Mouse (Mus musculus): Measurements from ENCODE around the gene Cptp. TPM values are rescaled to one million over a fixed set of nuclear protein-coding genes. Genes with fewer than 3 reads are reported as not detected.

Cptp gene
- polyA plus RNA-seq, 1 experiment, result 17.4 TPM

DNA sequence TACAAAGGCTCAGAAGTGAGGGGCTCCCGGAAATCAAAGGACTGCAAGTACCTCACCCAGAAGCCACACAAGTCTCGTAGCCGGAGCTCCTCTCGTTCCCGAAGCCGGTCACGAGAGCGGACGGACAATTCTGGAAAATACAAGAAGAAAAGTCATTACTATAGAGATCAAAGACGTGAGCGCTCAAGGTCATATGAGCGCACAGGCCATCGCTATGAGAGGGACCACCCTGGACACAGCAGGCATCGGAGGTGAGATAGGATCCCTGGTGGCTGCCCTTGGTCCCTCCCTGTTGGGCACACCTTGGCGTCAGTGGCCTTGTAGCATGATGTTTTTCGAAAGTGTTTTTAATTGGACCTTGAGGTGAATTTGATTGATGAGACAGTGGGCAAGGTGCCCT lies 45.8 kb downstream of the Cptp start:
- Histone ChIP-seq H3K4me1 (ENCODE audit: control insufficient read depth, insufficient read depth, low read length) (no peaks in the 10 kb centered on the region), H3K4me3 (ENCODE audit: insufficient read depth, low read length) (no peak overlapping the region), H3K27ac (ENCODE audit: insufficient read depth, low read length) (no peak overlapping the region)
- no peak for TF ChIP-seq CTCF (IDR thresholded peaks at IDR 0.05; ENCODE audit: borderline replicate concordance, insufficient read depth, low read length)
- TF ChIP-seq POLR2A (IDR thresholded peaks at IDR 0.05; ENCODE audit: low read depth, low read length), result no peak

DNA sequence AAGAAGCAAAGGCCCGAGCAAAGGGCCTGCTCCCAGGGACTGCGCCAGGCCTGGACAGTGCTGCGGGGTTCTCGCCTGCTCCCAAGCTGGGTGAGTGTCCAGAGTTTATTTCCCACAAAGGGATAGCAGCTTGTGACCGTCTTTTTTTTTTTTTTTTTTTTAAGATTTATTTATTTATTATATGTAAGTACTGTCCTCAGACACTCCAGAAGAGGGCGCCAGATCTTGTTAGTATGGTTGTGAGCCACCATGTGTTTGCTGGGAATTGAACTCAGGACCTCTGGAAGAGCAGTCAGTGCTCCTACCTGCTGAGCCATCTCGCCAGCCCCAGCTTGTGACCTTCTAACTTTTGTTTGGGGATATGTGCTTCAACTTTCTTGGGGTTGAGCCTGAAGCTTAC lies 48.2 kb downstream of the Cptp start:
- no peak overlapping the region for H3K4me3 ChIP-seq (ENCODE audit: insufficient read depth, low read length)
- H3K27ac ChIP-seq (ENCODE audit: insufficient read depth, low read length), result no peak overlapping the region
- no peaks in the 10 kb centered on the region for H3K4me1 ChIP-seq (ENCODE audit: control insufficient read depth, insufficient read depth, low read length)
- no peak for TF ChIP-seq POLR2A (IDR thresholded peaks at IDR 0.05; ENCODE audit: low read depth, low read length)
- TF ChIP-seq CTCF (IDR thresholded peaks at IDR 0.05; ENCODE audit: borderline replicate concordance, insufficient read depth, low read length), result no peak

DNA sequence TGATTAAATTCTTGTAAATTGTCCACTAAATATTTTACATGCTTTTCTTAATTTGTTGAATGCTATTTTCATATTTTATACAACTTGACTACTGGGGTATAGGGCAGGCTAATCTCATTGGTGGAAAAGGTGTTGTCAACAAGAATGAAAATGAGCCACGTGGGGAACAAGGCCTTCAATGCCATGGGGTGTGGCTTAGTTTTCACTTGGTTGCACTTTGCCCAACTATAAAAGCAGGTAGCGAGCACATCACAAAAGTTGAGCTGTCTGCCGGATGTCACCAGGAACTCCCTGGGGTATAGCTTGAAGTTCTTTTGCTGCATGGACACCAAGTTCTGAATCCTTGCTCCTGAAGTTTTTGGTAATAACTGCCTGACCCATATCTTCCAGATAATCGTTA lies 51.7 kb downstream of the Cptp start:
- Histone ChIP-seq H3K4me3 (ENCODE audit: insufficient read depth, low read length) (no peak overlapping the region), H3K4me1 (ENCODE audit: control insufficient read depth, insufficient read depth, low read length) (peaks cover 4% of the 10 kb centered on the region; the same call in 1 of the 2 replicates)

More for the DNA sequence above, 51.7 kb downstream of the Cptp start:
- TF ChIP-seq CTCF (IDR thresholded peaks at IDR 0.05; ENCODE audit: borderline replicate concordance, insufficient read depth, low read length) (no peak), POLR2A (IDR thresholded peaks at IDR 0.05; ENCODE audit: low read depth, low read length) (no peak)
- no peak overlapping the region for H3K27ac ChIP-seq (ENCODE audit: insufficient read depth, low read length)

Other genes with a start within 250 kb of the Cptp start
- gene Cdk11b, start 244.6 kb downstream of the Cptp start, polyA plus RNA-seq (2011; ENCODE audit: insufficient read length, low read depth, missing spikeins), result 75.2 and 77.0 TPM in 2 replicates
- not detected in 2 replicates for gene Gm10563, start 224.0 kb downstream of the Cptp start, polyA plus RNA-seq (2011; ENCODE audit: insufficient read length, low read depth, missing spikeins)
- gene Mmp23, start 216.1 kb downstream of the Cptp start, polyA plus RNA-seq (2011; ENCODE audit: insufficient read length, low read depth, missing spikeins), result 80.7 and 93.1 TPM in 2 replicates
- 17.2 and 21.1 TPM in 2 replicates for gene Mib2, start 200.2 kb downstream of the Cptp start, polyA plus RNA-seq (2011; ENCODE audit: insufficient read length, low read depth, missing spikeins)
- 11.1 and 16.1 TPM in 2 replicates for gene Fndc10, start 175.1 kb downstream of the Cptp start, polyA plus RNA-seq (2011; ENCODE audit: insufficient read length, low read depth, missing spikeins)
- 101 and 104 TPM in 2 replicates for gene Ssu72, start 164.6 kb downstream of the Cptp start, polyA plus RNA-seq (2011; ENCODE audit: insufficient read length, low read depth, missing spikeins)
- 1.0 and 1.2 TPM in 2 replicates for gene Tmem240, start 134.6 kb downstream of the Cptp start, polyA plus RNA-seq (2011; ENCODE audit: insufficient read length, low read depth, missing spikeins)
- 48.8 and 55.2 TPM in 2 replicates for gene Atad3a, start 108.3 kb downstream of the Cptp start, polyA plus RNA-seq (2011; ENCODE audit: insufficient read length, low read depth, missing spikeins)
- gene Vwa1, start 94.7 kb downstream of the Cptp start, polyA plus RNA-seq (2011; ENCODE audit: insufficient read length, low read depth, missing spikeins), result 0.67 and 0.77 TPM in 2 replicates
- 0.25 and 0.52 TPM in 2 replicates for gene Tmem88b, start 83.6 kb downstream of the Cptp start, polyA plus RNA-seq (2011; ENCODE audit: insufficient read length, low read depth, missing spikeins)
- gene Ankrd65, start 79.0 kb downstream of the Cptp start, polyA plus RNA-seq (2011; ENCODE audit: insufficient read length, low read depth, missing spikeins), result not detected in 2 replicates
- gene Mrpl20, start 66.6 kb downstream of the Cptp start, polyA plus RNA-seq (2011; ENCODE audit: insufficient read length, low read depth, missing spikeins), result 115 and 129 TPM in 2 replicates
- gene Ccnl2, start 57.0 kb downstream of the Cptp start, polyA plus RNA-seq (2011; ENCODE audit: insufficient read length, low read depth, missing spikeins), result 74.3 and 91.9 TPM in 2 replicates
- gene Aurkaip1, start 38.2 kb downstream of the Cptp start, polyA plus RNA-seq (2011; ENCODE audit: insufficient read length, low read depth, missing spikeins), result 73.1 and 74.4 TPM in 2 replicates
- gene Mxra8, start 29.8 kb downstream of the Cptp start, polyA plus RNA-seq (2011; ENCODE audit: insufficient read length, low read depth, missing spikeins), result 441 and 484 TPM in 2 replicates
- gene Dvl1, start 22.0 kb downstream of the Cptp start, polyA plus RNA-seq (2011; ENCODE audit: insufficient read length, low read depth, missing spikeins), result 38.5 and 41.4 TPM in 2 replicates
- gene Tas1r3, start 6.1 kb downstream of the Cptp start, polyA plus RNA-seq (2011; ENCODE audit: insufficient read length, low read depth, missing spikeins), result 0.14 TPM in 1 of 2 replicates, not detected in the other
- 33.2 and 40.0 TPM in 2 replicates for gene Ints11, start 106 bp upstream of the Cptp start, polyA plus RNA-seq (2011; ENCODE audit: insufficient read length, low read depth, missing spikeins)
- 23.2 and 27.1 TPM in 2 replicates for gene Pusl1, start 22.3 kb upstream of the Cptp start, polyA plus RNA-seq (2011; ENCODE audit: insufficient read length, low read depth, missing spikeins)
- 18.1 and 25.7 TPM in 2 replicates for gene Acap3, start 22.4 kb upstream of the Cptp start, polyA plus RNA-seq (2011; ENCODE audit: insufficient read length, low read depth, missing spikeins)
- 82.9 and 96.0 TPM in 2 replicates for gene Ube2j2, start 74.4 kb upstream of the Cptp start, polyA plus RNA-seq (2011; ENCODE audit: insufficient read length, low read depth, missing spikeins)
- gene C1qtnf12, start 92.9 kb upstream of the Cptp start, polyA plus RNA-seq (2011; ENCODE audit: insufficient read length, low read depth, missing spikeins), result 25.2 and 31.0 TPM in 2 replicates
- 5.3 and 5.4 TPM in 2 replicates for gene B3galt6, start 123.2 kb upstream of the Cptp start, polyA plus RNA-seq (2011; ENCODE audit: insufficient read length, low read depth, missing spikeins)
- 172 and 187 TPM in 2 replicates for gene Sdf4, start 123.4 kb upstream of the Cptp start, polyA plus RNA-seq (2011; ENCODE audit: insufficient read length, low read depth, missing spikeins)
- 1.8 and 2.8 TPM in 2 replicates for gene Tnfrsf4, start 144.4 kb upstream of the Cptp start, polyA plus RNA-seq (2011; ENCODE audit: insufficient read length, low read depth, missing spikeins)
- 1.4 TPM in 1 of 2 replicates, not detected in the other for gene Tnfrsf18, start 156.7 kb upstream of the Cptp start, polyA plus RNA-seq (2011; ENCODE audit: insufficient read length, low read depth, missing spikeins)
- gene Ttll10, start 190.0 kb upstream of the Cptp start, polyA plus RNA-seq (2011; ENCODE audit: insufficient read length, low read depth, missing spikeins), result not detected in 2 replicates
- gene 9430015G10Rik, start 240.5 kb upstream of the Cptp start, polyA plus RNA-seq (2011; ENCODE audit: insufficient read length, low read depth, missing spikeins), result 15.0 and 22.1 TPM in 2 replicates

Data from embryonic fibroblast, embryonic 13.5 days (primary cell).